Mouse (Mus musculus): ENCODE results near the gene Fbxo21. TPM values are rescaled to one million over a fixed set of nuclear protein-coding genes. Genes with fewer than 3 reads are reported as not detected.

The Fbxo21 gene
- polyA plus RNA-seq, 1 experiment from 2014 or later: 67.6 TPM

GRCm38 (mm10) chr5:117967659-117968069, 8.9 kb upstream of the Fbxo21 start:
- 68% methylated on average over 4 of the region's 4 CpGs for WGBS
- Histone ChIP-seq H3K4me1 (ENCODE audit: control insufficient read depth, insufficient read depth, low read length) (no peaks in the 10 kb centered on the region), H3K4me3 (ENCODE audit: low read depth, low read length) (no peak overlapping the region), H3K9me3 (replicated peaks; ENCODE audit: control insufficient read depth, low read length) (no peaks in the 10 kb centered on the region), H3K36me3 (replicated peaks; ENCODE audit: control insufficient read depth, insufficient read depth, low read depth, low read length) (no peaks in the 10 kb centered on the region), H3K27ac (replicated peaks; ENCODE audit: low read depth, low read length) (no peak overlapping the region), H3K4me2 (ENCODE audit: low read depth, low read length) (no peak overlapping the region), H3K27me3 (ENCODE audit: control insufficient read depth, insufficient read depth, low read length) (no peaks in the 10 kb centered on the region), H3K9ac (replicated peaks; ENCODE audit: low read length) (no peak overlapping the region)
- DNase-seq (ENCODE audit: low spot score) (no peak), ATAC-seq (replicated peaks; ENCODE audit: insufficient number of reproducible peaks, low FRiP score, low TSS enrichment, low read depth) (no peak)

DNA sequence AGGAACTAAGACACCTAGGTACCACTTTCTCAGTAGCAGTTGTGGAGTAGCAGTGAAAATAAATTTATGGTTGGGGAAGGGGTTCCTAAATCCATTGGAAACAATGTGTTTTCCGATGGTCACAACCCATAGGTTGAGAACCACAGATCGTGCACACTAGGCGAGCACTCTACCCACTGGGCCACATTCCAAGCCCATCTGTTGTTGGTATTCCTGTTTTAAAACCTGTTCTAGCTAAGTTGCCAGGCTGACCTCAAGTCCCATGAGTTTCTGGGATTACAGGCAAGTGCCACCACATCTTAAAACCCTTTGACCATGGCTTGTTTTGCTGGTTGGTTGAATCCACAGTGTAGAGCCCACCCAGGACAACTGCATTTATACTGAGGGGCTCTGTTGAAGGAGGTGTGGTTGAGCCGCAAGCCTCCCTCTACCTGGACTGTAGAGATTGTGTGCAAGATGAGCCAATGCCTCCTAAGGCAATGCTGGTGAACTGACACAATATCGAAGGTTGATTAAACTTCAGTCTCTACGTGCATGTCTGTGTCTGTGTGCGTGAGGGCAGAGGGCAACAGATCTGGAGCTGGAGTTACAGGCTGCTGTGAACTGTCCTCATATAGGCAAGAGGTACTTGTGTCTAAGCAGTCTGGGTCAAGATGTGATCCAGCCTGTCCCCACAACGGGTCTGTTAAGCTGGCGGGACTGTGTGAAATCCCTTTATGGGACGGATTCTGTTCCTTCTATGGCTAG, 6.7 kb upstream of the Fbxo21 start:
- H3K4me1 ChIP-seq (ENCODE audit: control insufficient read depth, insufficient read depth, low read length): no peaks in the 10 kb centered on the region
- ATAC-seq (replicated peaks; ENCODE audit: insufficient number of reproducible peaks, low FRiP score, low TSS enrichment, low read depth) (no peak), DNase-seq (ENCODE audit: low spot score) (no peak)
- H3K36me3 ChIP-seq (replicated peaks; ENCODE audit: control insufficient read depth, insufficient read depth, low read depth, low read length): no peaks in the 10 kb centered on the region
- no peak overlapping the region for H3K27ac ChIP-seq (replicated peaks; ENCODE audit: low read depth, low read length)
- H3K4me2 ChIP-seq (ENCODE audit: low read depth, low read length): no peak overlapping the region
- H3K27me3 ChIP-seq (ENCODE audit: control insufficient read depth, insufficient read depth, low read length): no peaks in the 10 kb centered on the region
- H3K9ac ChIP-seq (replicated peaks; ENCODE audit: low read length): no peak overlapping the region
- 88% methylated on average over 10 of the region's 10 CpGs for WGBS
- H3K4me3 ChIP-seq (ENCODE audit: low read depth, low read length): no peak overlapping the region
- H3K9me3 ChIP-seq (replicated peaks; ENCODE audit: control insufficient read depth, low read length): no peaks in the 10 kb centered on the region

GRCm38 (mm10) chr5:117976263-117976656, 270 bp upstream of the Fbxo21 start:
- no peak overlapping the region for H3K27ac ChIP-seq (replicated peaks; ENCODE audit: low read depth, low read length)
- no peaks in the 10 kb centered on the region for H3K9me3 ChIP-seq (replicated peaks; ENCODE audit: control insufficient read depth, low read length)
- H3K36me3 ChIP-seq (replicated peaks; ENCODE audit: control insufficient read depth, insufficient read depth, low read depth, low read length): no peaks in the 10 kb centered on the region; the same call in 1 of the 2 replicates
- no peak overlapping the region for H3K9ac ChIP-seq (replicated peaks; ENCODE audit: low read length)
- H3K4me1 ChIP-seq (ENCODE audit: control insufficient read depth, insufficient read depth, low read length): peaks cover 5% of the 10 kb centered on the region
- DNase-seq (ENCODE audit: low spot score) (no peak), ATAC-seq (replicated peaks; ENCODE audit: insufficient number of reproducible peaks, low FRiP score, low TSS enrichment, low read depth) (no peak)
- H3K4me2 ChIP-seq (ENCODE audit: low read depth, low read length): peak overlapping the region; percentile 65
- no peaks in the 10 kb centered on the region for H3K27me3 ChIP-seq (ENCODE audit: control insufficient read depth, insufficient read depth, low read length)
- WGBS: 25% methylated on average over 19 of the region's 19 CpGs
- peak overlapping the region; percentile 88 for H3K4me3 ChIP-seq (ENCODE audit: low read depth, low read length)

GRCm38 (mm10) chr5:117977501-117978158, 1.1 kb downstream of the Fbxo21 start:
- no peaks in the 10 kb centered on the region for H3K9me3 ChIP-seq (replicated peaks; ENCODE audit: control insufficient read depth, low read length)
- DNase-seq (ENCODE audit: low spot score): peak; percentile 23
- peak overlapping the region; percentile 97 for H3K9ac ChIP-seq (replicated peaks; ENCODE audit: low read length)
- peak overlapping the region; percentile 88 for H3K4me3 ChIP-seq (ENCODE audit: low read depth, low read length)
- H3K27ac ChIP-seq (replicated peaks; ENCODE audit: low read depth, low read length): no peak overlapping the region
- peaks cover 5% of the 10 kb centered on the region for H3K4me1 ChIP-seq (ENCODE audit: control insufficient read depth, insufficient read depth, low read length)
- WGBS: 19% methylated on average over 30 of the region's 30 CpGs
- no peak for ATAC-seq (replicated peaks; ENCODE audit: insufficient number of reproducible peaks, low FRiP score, low TSS enrichment, low read depth)
- peak overlapping the region; percentile 65 for H3K4me2 ChIP-seq (ENCODE audit: low read depth, low read length)
- H3K27me3 ChIP-seq (ENCODE audit: control insufficient read depth, insufficient read depth, low read length): no peaks in the 10 kb centered on the region
- no peaks in the 10 kb centered on the region; the same call in 1 of the 2 replicates for H3K36me3 ChIP-seq (replicated peaks; ENCODE audit: control insufficient read depth, insufficient read depth, low read depth, low read length)

DNA sequence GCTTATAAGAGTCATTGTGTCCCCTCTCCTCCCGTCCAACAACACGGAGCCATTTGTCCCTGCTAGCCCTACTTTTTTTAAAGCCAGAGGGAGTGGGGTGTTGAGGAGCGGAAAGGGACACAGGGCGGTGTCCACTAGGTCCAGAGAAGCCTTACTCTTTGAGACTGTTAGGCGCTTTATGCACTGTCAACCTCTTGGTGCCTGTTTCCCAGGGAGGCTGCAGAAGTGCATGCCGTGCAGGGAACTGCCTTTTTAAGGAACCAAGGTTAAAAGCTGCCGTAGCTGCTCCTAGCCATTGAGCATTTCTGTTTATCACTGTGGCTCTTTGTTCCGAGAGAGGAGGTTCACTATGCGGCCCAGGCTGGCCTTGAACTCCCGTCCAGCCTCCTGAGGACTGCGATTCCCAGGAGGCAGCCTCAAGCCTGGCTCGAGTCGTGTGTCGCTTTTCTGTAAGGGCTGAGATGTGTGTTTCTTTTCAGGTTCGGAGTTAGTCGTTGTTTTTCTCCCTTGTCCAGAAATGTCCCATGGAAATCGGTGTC, 1.7 kb downstream of the Fbxo21 start:
- no peak for ATAC-seq (replicated peaks; ENCODE audit: insufficient number of reproducible peaks, low FRiP score, low TSS enrichment, low read depth)
- Histone ChIP-seq H3K4me3 (ENCODE audit: low read depth, low read length) (peak overlapping the region; percentile 88), H3K27me3 (ENCODE audit: control insufficient read depth, insufficient read depth, low read length) (no peaks in the 10 kb centered on the region), H3K9ac (replicated peaks; ENCODE audit: low read length) (peak overlapping the region; percentile 97), H3K4me2 (ENCODE audit: low read depth, low read length) (peak overlapping the region; percentile 65), H3K36me3 (replicated peaks; ENCODE audit: control insufficient read depth, insufficient read depth, low read depth, low read length) (no peaks in the 10 kb centered on the region; the same call in 1 of the 2 replicates), H3K4me1 (ENCODE audit: control insufficient read depth, insufficient read depth, low read length) (peaks cover 5% of the 10 kb centered on the region), H3K27ac (replicated peaks; ENCODE audit: low read depth, low read length) (no peak overlapping the region), H3K9me3 (replicated peaks; ENCODE audit: control insufficient read depth, low read length) (no peaks in the 10 kb centered on the region)
- 53% methylated on average over 17 of the region's 17 CpGs for WGBS
- no peak for DNase-seq (ENCODE audit: low spot score)

GRCm38 (mm10) chr5:117979082-117979481, 2.6 kb downstream of the Fbxo21 start:
- Histone ChIP-seq H3K27me3 (ENCODE audit: control insufficient read depth, insufficient read depth, low read length) (no peaks in the 10 kb centered on the region), H3K4me2 (ENCODE audit: low read depth, low read length) (no peak overlapping the region; the same call in 1 of the 2 replicates), H3K36me3 (replicated peaks; ENCODE audit: control insufficient read depth, insufficient read depth, low read depth, low read length) (no peaks in the 10 kb centered on the region; the same call in 1 of the 2 replicates), H3K9ac (replicated peaks; ENCODE audit: low read length) (no peak overlapping the region), H3K27ac (replicated peaks; ENCODE audit: low read depth, low read length) (no peak overlapping the region), H3K4me1 (ENCODE audit: control insufficient read depth, insufficient read depth, low read length) (peaks cover 5% of the 10 kb centered on the region), H3K4me3 (ENCODE audit: low read depth, low read length) (no peak overlapping the region), H3K9me3 (replicated peaks; ENCODE audit: control insufficient read depth, low read length) (no peaks in the 10 kb centered on the region)
- ATAC-seq (replicated peaks; ENCODE audit: insufficient number of reproducible peaks, low FRiP score, low TSS enrichment, low read depth): no peak
- DNase-seq (ENCODE audit: low spot score): no peak
- 93% methylated on average over 5 of the region's 5 CpGs for WGBS

- Histone ChIP-seq H3K4me3 (ENCODE audit: low read depth, low read length) (no peak overlapping the region), H3K27ac (replicated peaks; ENCODE audit: low read depth, low read length) (no peak overlapping the region), H3K4me1 (ENCODE audit: control insufficient read depth, insufficient read depth, low read length) (peaks cover 5% of the 10 kb centered on the region), H3K9ac (replicated peaks; ENCODE audit: low read length) (no peak overlapping the region), H3K4me2 (ENCODE audit: low read depth, low read length) (no peak overlapping the region), H3K9me3 (replicated peaks; ENCODE audit: control insufficient read depth, low read length) (no peaks in the 10 kb centered on the region), H3K36me3 (replicated peaks; ENCODE audit: control insufficient read depth, insufficient read depth, low read depth, low read length) (no peaks in the 10 kb centered on the region; the same call in 1 of the 2 replicates), H3K27me3 (ENCODE audit: control insufficient read depth, insufficient read depth, low read length) (no peaks in the 10 kb centered on the region)
- no peak for ATAC-seq (replicated peaks; ENCODE audit: insufficient number of reproducible peaks, low FRiP score, low TSS enrichment, low read depth)
- WGBS: 87% methylated on average over 8 of the region's 8 CpGs
- DNase-seq (ENCODE audit: low spot score): no peak
These were observed 4.4 kb downstream of the Fbxo21 start for GRCm38 (mm10) chr5:117980921-117981320.

- ATAC-seq (replicated peaks; ENCODE audit: insufficient number of reproducible peaks, low FRiP score, low TSS enrichment, low read depth) (no peak), DNase-seq (ENCODE audit: low spot score) (no peak)
- Histone ChIP-seq H3K27me3 (ENCODE audit: control insufficient read depth, insufficient read depth, low read length) (no peaks in the 10 kb centered on the region), H3K9ac (replicated peaks; ENCODE audit: low read length) (no peak overlapping the region), H3K4me1 (ENCODE audit: control insufficient read depth, insufficient read depth, low read length) (peaks cover 5% of the 10 kb centered on the region), H3K4me2 (ENCODE audit: low read depth, low read length) (no peak overlapping the region), H3K27ac (replicated peaks; ENCODE audit: low read depth, low read length) (no peak overlapping the region), H3K36me3 (replicated peaks; ENCODE audit: control insufficient read depth, insufficient read depth, low read depth, low read length) (no peaks in the 10 kb centered on the region; the same call in 1 of the 2 replicates), H3K4me3 (ENCODE audit: low read depth, low read length) (no peak overlapping the region), H3K9me3 (replicated peaks; ENCODE audit: control insufficient read depth, low read length) (no peaks in the 10 kb centered on the region)
- 84% methylated on average over 5 of the region's 5 CpGs for WGBS
These were observed 5.4 kb downstream of the Fbxo21 start for GRCm38 (mm10) chr5:117981943-117982342.
